Mouse (Mus musculus): ENCODE measurements around the gene Zc3hav1l.

DNA sequence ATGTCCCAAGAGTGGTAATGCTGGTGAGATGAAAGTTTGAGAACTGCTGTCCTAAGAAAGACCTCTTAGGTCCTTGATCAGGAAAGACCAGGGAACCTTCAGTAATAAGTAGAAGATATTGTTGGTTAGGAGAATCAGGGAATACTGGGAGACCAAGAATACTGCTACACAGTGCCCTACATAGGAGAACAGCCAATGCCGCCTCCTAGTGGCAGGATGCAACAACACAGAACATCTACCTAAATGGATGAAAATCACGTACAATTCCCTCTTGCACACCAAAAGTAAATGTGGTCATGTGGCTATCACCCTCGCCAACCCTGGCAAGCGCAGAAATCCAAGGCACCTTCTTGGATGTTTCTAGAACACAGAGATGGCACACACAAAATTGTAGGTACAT, 27.5 kb upstream of the Zc3hav1l start:
- TF ChIP-seq CTCF (IDR thresholded peaks at IDR 0.05; ENCODE audit: insufficient read depth, low read depth, low read length) = no peak
- TF ChIP-seq POLR2A (IDR thresholded peaks at IDR 0.05; ENCODE audit: insufficient read depth, low read depth, low read length) = no peak

Measured in olfactory bulb, adult 2 months (tissue).